Mouse (Mus musculus) yolk sac, embryonic 10.5 days (tissue): ENCODE measurements around the gene Fgd3.
A peak's percentile ranks its signal among the peaks of the same experiment; 100 is the strongest.

ENCODE experiments used
- DNase-seq: peaks from one replicate; pipeline ENCODE4 v3.0.0-alpha.2; 2017; ENCODE audit warnings: low spot score

Fgd3 gene

GRCm38 (mm10) chr13:49341012-49341830, 21.1 kb upstream of the Fgd3 start, which contains the start of gene Bicd2:
TSS of gene Bicd2 (plus strand) at chr13:49341585.
- peak; percentile 96 for DNase-seq

GRCm38 (mm10) chr13:49338893-49339546, 18.9 kb upstream of the Fgd3 start:
- DNase-seq: peak; percentile 13

- no peak for DNase-seq
These were observed 15.2 kb upstream of the Fgd3 start for GRCm38 (mm10) chr13:49335077-49335982.

GRCm38 (mm10) chr13:49333250-49333649, 13.1 kb upstream of the Fgd3 start:
- no peak for DNase-seq

GRCm38 (mm10) chr13:49328101-49328500, 8.0 kb upstream of the Fgd3 start:
- no peak for DNase-seq

GRCm38 (mm10) chr13:49326246-49327206, 6.4 kb upstream of the Fgd3 start:
- DNase-seq: no peak

- DNase-seq: no peak
These were observed 4.8 kb upstream of the Fgd3 start for GRCm38 (mm10) chr13:49324871-49325270.

GRCm38 (mm10) chr13:49322739-49323138, 2.6 kb upstream of the Fgd3 start:
- DNase-seq: no peak

- DNase-seq: no peak
These were observed 2.1 kb upstream of the Fgd3 start for GRCm38 (mm10) chr13:49322169-49322568.

- DNase-seq: no peak
These were observed 1.3 kb upstream of the Fgd3 start for GRCm38 (mm10) chr13:49321452-49321851.

GRCm38 (mm10) chr13:49320514-49320913, 403 bp upstream of the Fgd3 start:
- no peak for DNase-seq

- DNase-seq: no peak
These were observed 2.2 kb downstream of the Fgd3 start for GRCm38 (mm10) chr13:49317914-49318313.

- DNase-seq: no peak
These were observed 2.6 kb downstream of the Fgd3 start for GRCm38 (mm10) chr13:49317508-49317907.

GRCm38 (mm10) chr13:49316386-49317162, 3.5 kb downstream of the Fgd3 start:
- no peak for DNase-seq

GRCm38 (mm10) chr13:49311642-49312041, 8.5 kb downstream of the Fgd3 start:
- no peak for DNase-seq

GRCm38 (mm10) chr13:49309501-49309900, 10.6 kb downstream of the Fgd3 start:
- no peak for DNase-seq

- DNase-seq: no peak
These were observed 11.2 kb downstream of the Fgd3 start for GRCm38 (mm10) chr13:49308861-49309403.

GRCm38 (mm10) chr13:49308206-49308605, 11.9 kb downstream of the Fgd3 start:
- no peak for DNase-seq

- peak; percentile 85 for DNase-seq
These were observed 12.7 kb downstream of the Fgd3 start for GRCm38 (mm10) chr13:49307311-49307969.
